Mouse (Mus musculus) layer of hippocampus, postnatal 10 days (tissue): ENCODE measurements around the gene Apol11a. TPM values are rescaled to one million over a fixed set of nuclear protein-coding genes. Genes with fewer than 3 reads are reported as not detected.
"Not testable (repeated sequence)": the region's sequence is repeated elsewhere in the genome, so short reads cannot be mapped to it uniquely, and the experiment has no call there.

Experiments used
- DNase-seq, 2 experiments: peaks; one replicate each; pipeline ENCODE4 v3.0.0; 2021; ENCODE audit warnings: low spot score in 2 of 2
- long read RNA-seq: library from polyadenylated mRNA; stranded (forward); transcript quantifications from one replicate; pipeline ENCODE4 v2.0.0, GENCODE M21; 2023
- total RNA-seq, 2 experiments: library from RNA; stranded (reverse); gene quantifications; 2 replicates each; pipeline ENCODE4 v1.2.3; 2021

Apol11a gene
- not detected for total RNA-seq
- long read RNA-seq, result 0 reads

GRCm38 (mm10) chr15:77507966-77508365, at the start of gene Apol11a:
Gene Apol11a (plus strand): TSS chr15:77508271.
- not testable (repeated sequence) for DNase-seq

DNA sequence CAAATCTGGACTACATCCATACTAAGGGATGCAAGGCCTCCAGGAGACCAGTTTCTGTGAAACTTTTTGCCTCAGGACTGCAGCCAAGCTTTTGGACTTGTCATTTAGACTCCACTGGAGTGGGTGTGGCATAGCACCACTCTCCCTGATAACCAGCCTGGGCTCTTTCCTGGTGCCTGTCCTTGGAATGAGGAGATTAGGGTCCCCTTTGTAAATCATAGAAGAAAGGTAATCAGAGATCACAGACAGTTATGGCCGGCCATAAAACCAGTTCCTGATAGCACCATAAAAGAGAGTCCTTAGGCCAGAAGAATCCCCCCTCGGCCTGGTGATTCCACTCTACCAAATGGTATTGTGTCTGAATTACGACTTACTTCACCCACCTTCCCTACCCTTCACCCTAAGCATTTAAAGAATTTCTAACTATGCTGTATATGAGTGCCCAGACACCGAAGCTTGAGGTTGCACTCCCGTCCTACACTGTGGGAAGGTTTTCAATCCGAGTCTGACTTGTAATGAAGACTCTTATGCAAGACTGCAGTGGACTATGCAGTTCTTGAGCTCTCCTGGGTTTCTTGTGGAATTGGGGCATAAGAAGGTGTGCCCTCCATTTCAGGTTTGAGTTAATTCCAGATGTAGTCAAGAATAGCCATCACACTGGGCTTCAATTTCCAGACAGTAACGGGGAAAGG, 33.2 kb upstream of the Apol11a start:
- not testable (repeated sequence) for DNase-seq

- DNase-seq, result not testable (repeated sequence)
Observed at GRCm38 (mm10) chr15:77476693-77477092, 31.4 kb upstream of the Apol11a start, which contains the start of gene Apol10a. Gene Apol10a (plus strand): TSS chr15:77477047.

DNA sequence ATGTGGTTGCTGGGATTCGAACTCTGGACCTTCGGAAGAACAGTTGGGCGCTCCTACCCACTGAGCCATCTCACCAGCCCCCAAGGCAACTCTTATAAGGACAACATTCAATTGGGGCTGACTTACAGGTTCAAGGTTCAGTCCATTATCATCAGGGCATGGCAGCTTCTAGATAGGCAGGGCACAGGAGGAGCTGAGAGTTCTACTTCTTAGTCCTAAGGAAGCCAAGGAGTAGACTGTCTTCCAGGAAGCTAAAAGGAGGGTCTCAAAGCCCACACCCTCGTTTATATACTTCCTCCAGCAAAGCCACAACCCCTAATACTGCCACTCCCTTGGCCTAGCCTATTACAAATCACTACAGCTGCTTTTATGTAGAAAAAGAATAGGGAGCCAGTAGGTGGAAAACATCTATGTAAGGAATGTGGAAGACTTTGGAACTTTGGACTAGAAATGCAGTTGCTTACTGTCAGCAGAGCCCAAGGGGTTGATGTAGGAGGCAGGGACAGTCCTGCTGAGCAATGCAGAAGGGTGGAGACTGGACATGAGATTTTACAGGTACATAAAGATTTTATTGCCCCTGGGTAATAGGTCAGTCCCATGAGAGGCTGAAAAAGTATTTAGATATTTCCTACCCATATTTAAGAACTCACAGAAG, 25.8 kb upstream of the Apol11a start:
- no peak for DNase-seq

DNA sequence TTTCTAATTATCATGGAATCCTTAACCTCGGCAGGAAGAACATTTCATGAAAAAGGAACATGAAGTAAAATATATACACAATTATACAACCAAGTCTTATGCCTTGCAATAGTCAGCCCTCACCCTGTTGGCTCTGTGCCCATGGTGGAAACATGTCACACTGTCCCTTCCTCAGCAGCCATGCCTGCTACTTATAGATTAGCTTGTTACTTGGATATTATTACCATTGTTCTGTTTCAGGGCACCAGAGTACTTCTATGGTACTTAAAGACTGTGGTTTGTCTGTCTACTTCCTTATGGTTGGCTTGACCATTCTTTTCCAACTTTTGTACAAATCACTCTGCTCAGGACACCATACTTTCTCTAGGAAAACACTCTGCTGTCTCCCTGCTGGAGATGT, 14.9 kb upstream of the Apol11a start:
- DNase-seq, result not testable (repeated sequence)

DNA sequence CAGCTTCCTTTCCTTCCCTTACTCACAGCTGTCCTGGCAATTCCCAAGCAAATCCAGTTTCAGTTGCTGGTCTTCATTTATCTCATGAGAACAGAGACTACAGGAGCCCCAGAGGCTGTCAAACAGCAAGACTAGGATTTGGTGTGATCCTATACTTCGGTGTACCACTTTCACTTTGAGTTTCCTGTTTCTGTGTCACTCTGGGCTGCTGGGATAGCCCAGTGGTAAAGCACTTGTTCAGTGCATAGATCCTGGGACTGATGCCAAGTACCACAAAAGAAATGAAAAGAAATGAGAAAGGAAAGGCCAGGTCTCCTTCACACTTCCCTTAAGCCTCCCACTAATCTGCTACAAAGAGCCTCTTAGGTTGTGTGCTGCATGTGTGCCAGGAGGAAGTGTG, 13.4 kb upstream of the Apol11a start:
- not testable (repeated sequence) for DNase-seq

- not testable (repeated sequence) for DNase-seq
Observed at GRCm38 (mm10) chr15:77520596-77520995, 12.5 kb downstream of the Apol11a start.

GRCm38 (mm10) chr15:77523186-77523843, 15.2 kb downstream of the Apol11a start:
- DNase-seq, result peak; percentile 48 to 71

- no peak for DNase-seq
Observed at GRCm38 (mm10) chr15:77533216-77533615, 25.1 kb downstream of the Apol11a start, which contains the start of gene Apol7c. Gene Apol7c (minus strand): TSS chr15:77533316.

DNA sequence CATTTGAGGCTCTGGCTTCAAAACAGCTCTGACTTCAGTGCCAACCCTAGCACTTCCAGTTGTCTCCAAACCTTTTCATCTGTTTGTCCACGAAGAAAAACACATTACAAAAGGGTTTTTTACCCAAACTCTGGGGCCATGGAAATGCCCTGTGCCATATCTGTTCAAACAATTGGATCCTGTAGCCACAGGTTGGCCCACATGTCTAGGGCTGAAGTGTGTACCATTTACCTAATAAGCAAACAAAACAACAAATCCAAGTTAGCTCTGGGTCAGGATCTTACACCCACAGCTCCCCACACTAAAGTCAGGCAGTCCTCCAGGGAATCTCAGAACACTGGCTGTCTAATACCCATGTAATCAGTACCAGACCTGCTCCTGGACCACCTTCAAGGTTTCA, 31.1 kb downstream of the Apol11a start:
- DNase-seq, result not testable (repeated sequence)

DNA sequence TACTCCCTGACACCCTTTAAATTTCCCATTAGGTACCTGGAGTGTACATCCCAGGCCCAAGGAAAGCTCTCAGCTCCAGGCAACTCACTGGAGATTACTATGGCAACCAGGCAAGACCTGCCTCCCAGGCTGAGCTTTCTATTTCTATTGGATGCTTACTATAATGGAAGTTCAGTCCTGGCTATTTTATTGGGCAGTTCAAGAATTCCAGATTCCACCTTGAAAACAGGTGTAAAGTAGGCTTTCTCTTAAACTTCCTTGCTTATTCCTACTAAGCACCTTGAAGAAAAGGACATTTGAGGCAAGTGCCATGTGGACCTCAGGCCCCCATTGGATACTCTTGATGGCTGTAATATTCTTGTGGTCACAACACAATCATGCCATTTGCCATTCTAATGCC, 53.7 kb downstream of the Apol11a start, which contains the start of gene 1700025B11Rik:
TSS of gene 1700025B11Rik (minus strand) at position 101 of the 400 bp plus-strand sequence.
- no peak for DNase-seq

DNA sequence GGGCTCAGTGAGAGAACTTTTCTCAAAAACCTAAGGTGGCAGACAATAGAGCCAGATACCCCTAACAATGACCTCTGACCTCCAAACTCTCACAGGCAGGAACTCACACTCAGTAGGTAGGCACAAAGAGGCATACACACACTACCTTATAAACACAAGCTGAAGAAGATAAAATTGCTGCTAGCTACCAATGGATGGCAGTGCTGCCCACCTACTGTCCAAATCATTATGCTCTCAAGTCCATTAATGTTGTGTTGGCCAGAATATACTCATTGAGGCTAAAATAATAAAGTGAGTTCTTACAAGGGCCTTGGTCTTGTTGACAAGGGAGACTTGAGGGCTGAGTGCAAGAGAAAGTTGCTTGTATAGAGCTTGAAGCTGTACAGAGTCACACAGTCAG, 55.1 kb downstream of the Apol11a start:
- DNase-seq, result no peak

Other genes starting within 250 kb of the Apol11a start
- 100 to 1,000 TPM; 232 to 253 TPM for gene Rbfox2, start 201.3 kb upstream of the Apol11a start, total RNA-seq
- gene Apol7a, start 109.2 kb upstream of the Apol11a start, total RNA-seq, result under 1 TPM; 0.32 to 0.42 TPM
- gene Apol9a, start 97.1 kb upstream of the Apol11a start, total RNA-seq, result under 1 TPM in 1 of 2 experiments, not detected in 1; 0.83 TPM
- not detected for gene Apol7b, start 60.8 kb upstream of the Apol11a start, total RNA-seq
- gene Apol10a, start 31.2 kb upstream of the Apol11a start, total RNA-seq, result not detected
- gene Apol7c, start 25.0 kb downstream of the Apol11a start, total RNA-seq, result not detected
- gene 1700025B11Rik, start 53.6 kb downstream of the Apol11a start, total RNA-seq, result not detected
- under 1 TPM in 1 of 2 experiments, not detected in 1; 0.16 TPM for gene Apol10b, start 87.9 kb downstream of the Apol11a start, total RNA-seq
- gene Gm36245, start 91.0 kb downstream of the Apol11a start, total RNA-seq, result not detected
- gene Apol11b, start 135.0 kb downstream of the Apol11a start, total RNA-seq, result under 1 TPM in 1 of 2 experiments, not detected in 1; 0.18 TPM
- gene Apol7e, start 190.6 kb downstream of the Apol11a start, total RNA-seq, result not detected
- gene Apol9b, start 220.8 kb downstream of the Apol11a start, total RNA-seq, result not detected
- gene Apol8, start 248.7 kb downstream of the Apol11a start, total RNA-seq, result 1 to 10 TPM; 1.4 to 1.8 TPM